Mouse (Mus musculus) left cerebral cortex, postnatal 36 days (tissue): Measurements from ENCODE around the gene Tmprss11e. TPM values are rescaled to one million over a fixed set of nuclear protein-coding genes. Genes with fewer than 3 reads are reported as not detected.
A peak's percentile ranks its signal among the peaks of the same experiment; 100 is the strongest.

Experiments
- DNase-seq, 2 experiments: peaks; one replicate each; pipeline ENCODE4 v3.0.0; 2021 to 2022; ENCODE audit warnings: low spot score in 2 of 2, mixed read lengths in 1 of 2
- intact Hi-C: fragments of 180-260 bp; cut with DNase I; formaldehyde crosslinking; loops from one replicate; pipeline ENCODE4 v1.15.1; 2025
- total RNA-seq, 2 experiments: library from RNA; stranded (reverse); gene quantifications; 2 replicates each; pipeline ENCODE4 v1.2.3; 2021

Tmprss11e gene
- total RNA-seq, 2 experiments from 2014 or later = not detected

DNA sequence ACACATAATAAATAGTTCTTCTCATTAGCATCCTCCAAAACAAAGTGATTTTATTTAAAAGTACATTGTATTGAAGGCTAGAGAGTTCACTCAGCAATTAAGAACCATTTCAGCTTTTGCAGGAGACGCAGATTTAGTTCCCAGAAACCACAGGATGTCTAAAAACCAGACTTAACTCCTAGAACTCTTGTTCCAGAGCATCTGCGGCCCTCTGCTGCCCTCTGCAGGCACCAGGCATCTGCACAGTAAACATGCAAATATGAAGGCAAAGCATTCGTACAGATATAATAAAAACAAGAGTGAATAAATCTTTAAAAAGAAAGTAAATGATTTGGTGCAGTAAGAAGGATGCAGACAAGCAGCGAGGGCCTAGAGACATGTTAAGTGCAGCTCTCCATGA, 60.9 kb downstream of the Tmprss11e start:
- intact Hi-C loops = loop anchor here (2.0 kb wide), 1 partner anchor 202 kb away; no protein-coding TSS in a partner anchor
- DNase-seq = peak; percentile 49 to 57

- DNase-seq = no peak
- intact Hi-C loops = no loop called here
These were observed 69.4 kb downstream of the Tmprss11e start, which contains the start of gene Tmprss11b for GRCm38 (mm10) chr5:86676262-86676661. TSS of gene Tmprss11b (minus strand) at chr5:86676362.

Other genes starting within 250 kb of the Tmprss11e start
- gene Tmprss11g, start 227.2 kb downstream of the Tmprss11e start, total RNA-seq = not detected
- not detected for gene Tmprss11f, start 113.4 kb downstream of the Tmprss11e start, total RNA-seq
- not detected for gene Tmprss11b, start 69.5 kb downstream of the Tmprss11e start, total RNA-seq
- gene Ythdc1, start 58.4 kb upstream of the Tmprss11e start, total RNA-seq = 10 to 100 TPM; 47.6 to 68.8 TPM
- gene Ugt2b34, start 161.1 kb upstream of the Tmprss11e start, total RNA-seq = not detected
- not detected for gene Ugt2b1, start 180.7 kb upstream of the Tmprss11e start, total RNA-seq